Comparison of ENCODE assay signal across 13 mouse cellular contexts in genomic region chr11:69074776-69075069, GRCm38 (mm10). TPM values are rescaled to one million over a fixed set of nuclear protein-coding genes. Genes with fewer than 3 reads are reported as not detected.
DNase-seq lines count a peak whose midpoint lies in the region; ATAC-seq and TF ChIP-seq lines count a peak whose summit lies in the region.
"Had no signal": no experiment of that assay in that cellular context is flagged by ENCODE, and none has a peak within 500 bp of the region (broad histone marks: within the 10 kb centered on the region; RNA-seq: fewer than 3 reads in every experiment).

No protein-coding gene starts in this region.

- TF ChIP-seq CTCF in kidney, adult 2 months (conservative IDR thresholded peaks at IDR 0.05; ENCODE audit: insufficient read depth, insufficient read length, low read depth, low read length) = no peak
- no peak for TF ChIP-seq CTCF in ES-Bruce4 (IDR thresholded peaks at IDR 0.05; ENCODE audit: low read depth, low read length)
- TF ChIP-seq CTCF in left cerebral cortex, adult 2 months (IDR thresholded peaks at IDR 0.05) = no peak

- DNase-seq in kidney, adult 2 months = no peak
- DNase-seq in embryonic facial prominence, embryonic 14.5 days (ENCODE audit: low spot score) = no peak
- no peak for DNase-seq in cerebellum, adult 18-20 months
- DNase-seq in left cerebral cortex, adult 2 months (ENCODE audit: extremely low spot score in 1 of 2, low spot score in 2 of 2) = no peak
- DNase-seq: heart, adult 2 months; lung, postnatal 36 days; thymus, postnatal 36 days had no signal

- TF ChIP-seq EP300 in ES-Bruce4 (IDR thresholded peaks at IDR 0.05; ENCODE audit: insufficient read depth, low read depth, low read length) = no peak

- peak overlapping the region; percentile 95 for H3K27ac ChIP-seq in kidney, embryonic 15.5 days
- no peak overlapping the region for H3K27ac ChIP-seq in kidney, adult 2 months (ENCODE audit: insufficient read depth, low read depth, low read length)
- peak overlapping the region; percentile 48 for H3K27ac ChIP-seq in ES-Bruce4 (ENCODE audit: insufficient read depth, low read length)
- peak overlapping the region; percentile 5; the same call in 1 of the 2 replicates for H3K27ac ChIP-seq in embryonic facial prominence, embryonic 14.5 days (replicated peaks; ENCODE audit: low read depth, low read length)
- peak overlapping the region; percentile 94; the same call in 1 of the 2 replicates for H3K27ac ChIP-seq in neural tube, embryonic 15.5 days (replicated peaks)
- H3K27ac ChIP-seq in left cerebral cortex, adult 2 months = no peak overlapping the region

- peaks cover 39% of the 10 kb centered on the region for H3K4me1 ChIP-seq in kidney, embryonic 15.5 days
- peaks cover 11% of the 10 kb centered on the region; the same call in 1 of the 2 replicates for H3K4me1 ChIP-seq in kidney, adult 2 months (ENCODE audit: control insufficient read depth, insufficient read depth, low read length)
- H3K4me1 ChIP-seq in ES-Bruce4 (ENCODE audit: control insufficient read depth, insufficient read depth, low read length) = peaks cover 5% of the 10 kb centered on the region
- 0 out of 2 replicates have a peak, but pooled peaks cover 5% of the 10 kb centered on the region for H3K4me1 ChIP-seq in embryonic facial prominence, embryonic 14.5 days (ENCODE audit: control insufficient read depth, insufficient read depth, low read length)
- H3K4me1 ChIP-seq in neural tube, embryonic 15.5 days = peaks cover 46% of the 10 kb centered on the region

- H3K9ac ChIP-seq in kidney, embryonic 15.5 days = no peak overlapping the region
- 0 out of 2 replicates have a peak overlapping the region, but pooled peaks have one; percentile 3 for H3K9ac ChIP-seq in ES-Bruce4 (ENCODE audit: low read depth, poor library complexity, severe bottlenecking)
- H3K9ac ChIP-seq in embryonic facial prominence, embryonic 14.5 days (ENCODE audit: low read depth, low read length) = no peak overlapping the region
- no peak overlapping the region for H3K9ac ChIP-seq in neural tube, embryonic 15.5 days (replicated peaks)

- H3K36me3 ChIP-seq in kidney, embryonic 15.5 days = no peaks in the 10 kb centered on the region
- H3K36me3 ChIP-seq in kidney, adult 2 months (ENCODE audit: control insufficient read depth, insufficient read depth, low read length) = no peaks in the 10 kb centered on the region
- H3K36me3 ChIP-seq in ES-Bruce4 (ENCODE audit: control insufficient read depth, insufficient read depth, low read length, poor library complexity, severe bottlenecking) = no peaks in the 10 kb centered on the region
- no peaks in the 10 kb centered on the region for H3K36me3 ChIP-seq in embryonic facial prominence, embryonic 14.5 days (ENCODE audit: control insufficient read depth, insufficient read depth, low read length)
- H3K36me3 ChIP-seq in neural tube, embryonic 15.5 days = no peaks in the 10 kb centered on the region

- H3K27me3 ChIP-seq in kidney, embryonic 15.5 days = no peaks in the 10 kb centered on the region
- H3K27me3 ChIP-seq in kidney, adult 2 months (replicated peaks; ENCODE audit: control insufficient read depth, insufficient read depth, low read length) = no peaks in the 10 kb centered on the region
- H3K27me3 ChIP-seq in ES-Bruce4 (ENCODE audit: control insufficient read depth, insufficient read depth, low read length, poor library complexity, severe bottlenecking) = no peaks in the 10 kb centered on the region
- H3K27me3 ChIP-seq in embryonic facial prominence, embryonic 14.5 days (replicated peaks; ENCODE audit: control insufficient read depth, insufficient read depth, low read length) = no peaks in the 10 kb centered on the region
- no peaks in the 10 kb centered on the region for H3K27me3 ChIP-seq in neural tube, embryonic 15.5 days (replicated peaks)

- intact Hi-C loops in left cerebral cortex, adult 2 months (cut with DNase I) = no loop called here

- ATAC-seq in kidney, embryonic 15.5 days (replicated peaks; ENCODE audit: low FRiP score) = no peak
- ATAC-seq in embryonic facial prominence, embryonic 14.5 days (ENCODE audit: low read depth) = no peak
- ATAC-seq in neural tube, embryonic 15.5 days (ENCODE audit: low FRiP score) = no peak
- ATAC-seq: hindbrain, embryonic 16.5 days had no signal

- 59% methylated on average over 2 of the region's 2 CpGs for WGBS in kidney, embryonic 15.5 days
- 68% methylated on average over 2 of the region's 2 CpGs for WGBS in kidney, adult 2 months
- WGBS in embryonic facial prominence, embryonic 14.5 days = 53% methylated on average over 2 of the region's 2 CpGs
- WGBS in neural tube, embryonic 15.5 days = 69% methylated on average over 2 of the region's 2 CpGs

- H3K4me3 ChIP-seq in kidney, embryonic 15.5 days (replicated peaks) = no peak overlapping the region
- H3K4me3 ChIP-seq in kidney, adult 2 months (ENCODE audit: insufficient read depth, low read depth, low read length) = no peak overlapping the region
- H3K4me3 ChIP-seq in ES-Bruce4 (ENCODE audit: low read depth, low read length) = no peak overlapping the region
- H3K4me3 ChIP-seq in embryonic facial prominence, embryonic 14.5 days (ENCODE audit: low read depth, low read length) = no peak overlapping the region
- H3K4me3 ChIP-seq in neural tube, embryonic 15.5 days (replicated peaks) = no peak overlapping the region
- no peak overlapping the region for H3K4me3 ChIP-seq in left cerebral cortex, adult 2 months
- H3K4me3 ChIP-seq: heart, adult 2 months; myocyte had no signal

- TF ChIP-seq POLR2A in kidney, adult 2 months (IDR thresholded peaks at IDR 0.05; ENCODE audit: low read depth, low read length) = no peak
- no peak for TF ChIP-seq POLR2A in ES-Bruce4 (IDR thresholded peaks at IDR 0.05; ENCODE audit: insufficient read depth, low read length)

- no peak overlapping the region for H3K4me2 ChIP-seq in kidney, embryonic 15.5 days
- no peak overlapping the region for H3K4me2 ChIP-seq in embryonic facial prominence, embryonic 14.5 days (ENCODE audit: low read depth, low read length)
- no peak overlapping the region for H3K4me2 ChIP-seq in neural tube, embryonic 15.5 days

- no peaks in the 10 kb centered on the region for H3K9me3 ChIP-seq in kidney, embryonic 15.5 days (replicated peaks)
- H3K9me3 ChIP-seq in ES-Bruce4 (replicated peaks; ENCODE audit: control insufficient read depth, insufficient read depth, low read length, poor library complexity, severe bottlenecking) = no peaks in the 10 kb centered on the region
- no peaks in the 10 kb centered on the region for H3K9me3 ChIP-seq in embryonic facial prominence, embryonic 14.5 days (ENCODE audit: control insufficient read depth, low read length)
- no peaks in the 10 kb centered on the region for H3K9me3 ChIP-seq in neural tube, embryonic 15.5 days (replicated peaks)

RNA-seq across cellular contexts. Expression of gene Tmem107, which starts 4.1 kb away (rescaled TPM):
- polyA plus RNA-seq in kidney, embryonic 15.5 days (2015; fragmentation: Nextera tagmentation; extraction: Ambion mirVana) = 60.8 and 64.3 TPM in 2 replicates
- 41.7 and 48.0 TPM in 2 replicates for polyA plus RNA-seq in kidney, adult 2 months (2012; rRNA removed)
- polyA plus RNA-seq in ES-Bruce4 (2011; ENCODE audit: insufficient read depth, insufficient read length, low read depth, missing spikeins) = 17.1 and 24.7 TPM in 2 replicates
- 65.6 and 87.8 TPM in 2 replicates for polyA plus RNA-seq in embryonic facial prominence, embryonic 14.5 days (2014; fragmentation: Nextera tagmentation; extraction: Ambion mirVana)
- 33.3 and 39.2 TPM in 2 replicates for polyA plus RNA-seq in neural tube, embryonic 15.5 days (2015; fragmentation: Nextera tagmentation; extraction: Ambion mirVana)
- total RNA-seq in left cerebral cortex, adult 2 months (2021) = 10 to 100 TPM; 23.3 to 28.0 TPM

RNA-seq across cellular contexts. Expression of gene Vamp2, which starts 13.6 kb away (rescaled TPM):
- polyA plus RNA-seq in kidney, embryonic 15.5 days (2015; fragmentation: Nextera tagmentation; extraction: Ambion mirVana) = 83.5 and 101 TPM in 2 replicates
- 102 and 106 TPM in 2 replicates for polyA plus RNA-seq in kidney, adult 2 months (2012; rRNA removed)
- polyA plus RNA-seq in ES-Bruce4 (2011; ENCODE audit: insufficient read depth, insufficient read length, low read depth, missing spikeins) = 39.5 and 41.6 TPM in 2 replicates
- polyA plus RNA-seq in embryonic facial prominence, embryonic 14.5 days (2014; fragmentation: Nextera tagmentation; extraction: Ambion mirVana) = 89.1 and 97.0 TPM in 2 replicates
- polyA plus RNA-seq in neural tube, embryonic 15.5 days (2015; fragmentation: Nextera tagmentation; extraction: Ambion mirVana) = 347 and 355 TPM in 2 replicates
- total RNA-seq in left cerebral cortex, adult 2 months (2021) = 1,000 to 10,000 TPM; 1,115 to 1,119 TPM

RNA-seq across cellular contexts. Expression of gene Borcs6, which starts 15.2 kb away (rescaled TPM):
- 7.4 and 8.7 TPM in 2 replicates for polyA plus RNA-seq in kidney, embryonic 15.5 days (2015; fragmentation: Nextera tagmentation; extraction: Ambion mirVana)
- 14.8 and 15.6 TPM in 2 replicates for polyA plus RNA-seq in kidney, adult 2 months (2012; rRNA removed)
- polyA plus RNA-seq in ES-Bruce4 (2011; ENCODE audit: insufficient read depth, insufficient read length, low read depth, missing spikeins) = 4.0 and 7.0 TPM in 2 replicates
- 12.1 and 12.4 TPM in 2 replicates for polyA plus RNA-seq in embryonic facial prominence, embryonic 14.5 days (2014; fragmentation: Nextera tagmentation; extraction: Ambion mirVana)
- 20.6 and 24.0 TPM in 2 replicates for polyA plus RNA-seq in neural tube, embryonic 15.5 days (2015; fragmentation: Nextera tagmentation; extraction: Ambion mirVana)
- 10 to 100 TPM; 31.1 to 33.8 TPM for total RNA-seq in left cerebral cortex, adult 2 months (2021)

RNA-seq across cellular contexts. Expression of gene Per1, which starts 20.3 kb away (rescaled TPM):
- polyA plus RNA-seq in kidney, embryonic 15.5 days (2015; fragmentation: Nextera tagmentation; extraction: Ambion mirVana) = 12.1 and 13.7 TPM in 2 replicates
- polyA plus RNA-seq in kidney, adult 2 months (2012; rRNA removed) = 13.5 and 14.7 TPM in 2 replicates
- polyA plus RNA-seq in ES-Bruce4 (2011; ENCODE audit: insufficient read depth, insufficient read length, low read depth, missing spikeins) = 25.0 and 29.3 TPM in 2 replicates
- 21.5 and 28.2 TPM in 2 replicates for polyA plus RNA-seq in embryonic facial prominence, embryonic 14.5 days (2014; fragmentation: Nextera tagmentation; extraction: Ambion mirVana)
- 10.0 and 11.9 TPM in 2 replicates for polyA plus RNA-seq in neural tube, embryonic 15.5 days (2015; fragmentation: Nextera tagmentation; extraction: Ambion mirVana)
- 100 to 1,000 TPM; 114 to 185 TPM for total RNA-seq in left cerebral cortex, adult 2 months (2021)

RNA-seq across cellular contexts. Expression of gene Aurkb, which starts 29.3 kb away (rescaled TPM):
- 164 and 175 TPM in 2 replicates for polyA plus RNA-seq in kidney, embryonic 15.5 days (2015; fragmentation: Nextera tagmentation; extraction: Ambion mirVana)
- 1.7 TPM in 2 replicates for polyA plus RNA-seq in kidney, adult 2 months (2012; rRNA removed)
- polyA plus RNA-seq in ES-Bruce4 (2011; ENCODE audit: insufficient read depth, insufficient read length, low read depth, missing spikeins) = 108 and 121 TPM in 2 replicates
- polyA plus RNA-seq in embryonic facial prominence, embryonic 14.5 days (2014; fragmentation: Nextera tagmentation; extraction: Ambion mirVana) = 92.5 and 112 TPM in 2 replicates
- 15.6 and 47.4 TPM in 2 replicates for polyA plus RNA-seq in neural tube, embryonic 15.5 days (2015; fragmentation: Nextera tagmentation; extraction: Ambion mirVana)
- total RNA-seq in left cerebral cortex, adult 2 months (2021) = under 1 TPM; 0.25 to 0.30 TPM
- total RNA-seq: layer of hippocampus, adult 18-20 months had no signal

Comparison
In these comparisons a context has a peak if more than half of its experiments do, and no peak if none do; other contexts are left out.
1. H3K27ac ChIP-seq: peak in kidney, embryonic 15.5 days (single experiment), ES-Bruce4 (single experiment), embryonic facial prominence, embryonic 14.5 days (single experiment) and neural tube, embryonic 15.5 days (single experiment); none in kidney, adult 2 months (single experiment) and left cerebral cortex, adult 2 months (single experiment).